Mouse (Mus musculus) olfactory bulb, adult 2 months (tissue): ENCODE results near the gene Psmd9.

Source experiments
- CTCF ChIP-seq: fragments of 200-500 bp; IDR thresholded peaks from 2 replicates; pipeline ENCODE4 v1.5.1; 2012; ENCODE audit warnings: low read depth, mild to moderate bottlenecking, low read length, moderate library complexity; ENCODE audit not compliant: insufficient read depth
- POLR2A ChIP-seq: fragments of 200-500 bp; IDR thresholded peaks from 2 replicates; pipeline ENCODE4 v1.6.1; 2012; ENCODE audit warnings: mild to moderate bottlenecking, low read depth, low read length, moderate library complexity; ENCODE audit not compliant: insufficient read depth

DNA sequence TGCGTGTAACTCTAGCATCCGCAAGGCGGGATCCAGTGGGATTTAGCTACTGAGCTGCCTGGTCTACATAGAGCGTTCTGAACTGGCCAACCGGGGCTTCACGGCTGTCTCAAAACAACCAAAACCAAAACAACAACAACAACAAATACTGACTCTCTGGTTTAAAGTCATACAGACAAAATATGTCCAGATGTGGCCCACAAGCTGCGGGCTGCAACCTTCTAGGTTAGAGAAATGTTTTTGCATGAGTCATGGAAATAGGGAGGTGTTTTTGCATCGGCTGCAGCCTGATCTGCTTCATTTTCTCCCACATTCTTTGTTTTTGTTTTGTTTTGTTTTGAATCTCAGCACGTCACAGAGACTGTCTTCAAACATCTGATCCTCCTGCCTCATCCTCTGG lies 1.2 kb downstream of the Psmd9 start:
- TF ChIP-seq CTCF = no peak
- TF ChIP-seq POLR2A = no peak
